Mouse (Mus musculus) myocyte (in vitro differentiated cells): Measurements from ENCODE around the gene Pard3b. TPM values are rescaled to one million over a fixed set of nuclear protein-coding genes. Genes with fewer than 3 reads are reported as not detected.

Experiments
- H3K27me3 ChIP-seq: one replicate; pipeline ENCODE4 v1.6.1; 2011; ENCODE audit not compliant: control insufficient read depth, insufficient read depth, insufficient read length
- H3K36me3 ChIP-seq: one replicate; pipeline ENCODE4 v1.6.1; 2011; ENCODE audit not compliant: control insufficient read depth, insufficient read depth
- H3K4me2 ChIP-seq: one replicate; pipeline ENCODE4 v1.6.1; 2011; ENCODE audit warnings: low read depth, control low read depth
- H3K4me3 ChIP-seq: one replicate; pipeline ENCODE4 v1.5.1; 2011; ENCODE audit warnings: mild to moderate bottlenecking, control low read depth, moderate library complexity
- H3K79me2 ChIP-seq: one replicate; pipeline ENCODE4 v1.6.1; 2011; ENCODE audit not compliant: control insufficient read depth, insufficient read depth
- H3ac ChIP-seq: one replicate; pipeline ENCODE4 v1.6.1; 2011; ENCODE audit not compliant: control insufficient read depth, insufficient read length
- CEBPB ChIP-seq: IDR thresholded peaks from 2 replicates; pipeline ENCODE4 v1.6.1; 2011; ENCODE audit warnings: mild to moderate bottlenecking, moderate library complexity; ENCODE audit not compliant: poor library complexity, insufficient read depth, severe bottlenecking
- E2F4 ChIP-seq: IDR thresholded peaks from one replicate; pipeline ENCODE4 v1.6.1; 2011; ENCODE audit warnings: mild to moderate bottlenecking, control low read depth, moderate library complexity; ENCODE audit not compliant: insufficient read depth
- MAX ChIP-seq: IDR thresholded peaks from one replicate; pipeline ENCODE4 v1.6.1; 2011; ENCODE audit warnings: low read depth, mild to moderate bottlenecking, control low read depth
- MYOD1 ChIP-seq, 3 experiments: IDR thresholded peaks; one replicate each; pipeline ENCODE4 v1.6.1; 2011; ENCODE audit warnings: control low read depth in 2 of 3, low read depth in 2 of 3, mild to moderate bottlenecking in 2 of 3, moderate library complexity in 1 of 3; ENCODE audit not compliant: insufficient read length in 2 of 3, control insufficient read depth in 1 of 3
- MYOG ChIP-seq, 3 experiments: IDR thresholded peaks; one replicate each; pipeline ENCODE4 v1.6.1; 2011; ENCODE audit warnings: control low read depth in 2 of 3, low read depth in 2 of 3, mild to moderate bottlenecking in 2 of 3; ENCODE audit not compliant: insufficient read length in 2 of 3, control insufficient read depth in 1 of 3, insufficient read depth in 1 of 3
- POLR2A ChIP-seq: IDR thresholded peaks from one replicate; pipeline ENCODE4 v1.6.1; 2011; ENCODE audit warnings: low read depth, mild to moderate bottlenecking, control low read depth, moderate library complexity; ENCODE audit not compliant: insufficient read length
- POLR2AphosphoS2 ChIP-seq: IDR thresholded peaks from one replicate; pipeline ENCODE4 v1.6.1; 2011; ENCODE audit warnings: low read depth, control low read depth; ENCODE audit not compliant: insufficient read length
- REST ChIP-seq: IDR thresholded peaks from one replicate; pipeline ENCODE4 v1.6.1; 2011; ENCODE audit warnings: mild to moderate bottlenecking, control low read depth, moderate library complexity; ENCODE audit not compliant: insufficient read depth, insufficient read length
- SRF ChIP-seq: IDR thresholded peaks from one replicate; pipeline ENCODE4 v1.6.1; 2011; ENCODE audit warnings: low read depth; ENCODE audit not compliant: control insufficient read depth, insufficient read length
- TCF12 ChIP-seq: IDR thresholded peaks from one replicate; pipeline ENCODE4 v1.6.1; 2011; ENCODE audit warnings: mild to moderate bottlenecking, control low read depth; ENCODE audit not compliant: poor library complexity, insufficient read depth, severe bottlenecking
- TCF3 ChIP-seq: IDR thresholded peaks from one replicate; pipeline ENCODE4 v1.6.1; 2011; ENCODE audit warnings: low read depth, control low read depth; ENCODE audit not compliant: insufficient read length
- USF1 ChIP-seq: IDR thresholded peaks from one replicate; pipeline ENCODE4 v1.6.1; 2011; ENCODE audit warnings: low read depth, mild to moderate bottlenecking, control low read depth, moderate library complexity
- polyA plus RNA-seq: library from polyadenylated mRNA; unstranded; fragments of >200 nt; fragmentation: generic; extraction: Trizol; gene quantifications from one replicate; pipeline ENCODE4 v1.2.1, GENCODE M21; 2012; ENCODE audit warnings: missing spikeins

The Pard3b gene
- polyA plus RNA-seq, 1 experiment, result 0.17 TPM

DNA sequence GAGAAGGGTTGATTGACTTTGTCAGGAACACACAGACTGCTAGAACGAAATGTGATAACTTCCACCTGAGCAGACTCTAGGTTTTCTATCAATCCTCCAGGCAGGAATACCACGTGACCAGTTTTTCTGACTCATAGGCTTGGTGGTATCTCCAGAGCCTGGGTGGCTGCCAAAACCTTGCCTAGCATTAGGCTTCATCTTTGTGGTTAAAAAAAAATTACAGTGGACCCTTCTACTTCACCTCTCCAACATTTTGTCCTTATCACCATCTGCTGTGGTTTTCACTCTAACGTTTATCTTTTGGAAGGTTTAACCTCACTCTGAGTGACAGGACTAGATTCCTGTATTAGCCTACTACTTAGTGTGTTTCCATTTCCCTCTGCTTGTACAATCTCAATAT, 403.1 kb downstream of the Pard3b start:
- Histone ChIP-seq H3K36me3 (no peaks in the 10 kb centered on the region), H3K27me3 (no peaks in the 10 kb centered on the region), H3K4me2 (no peak overlapping the region), H3ac (no peak overlapping the region), H3K79me2 (no peaks in the 10 kb centered on the region), H3K4me3 (no peak overlapping the region)
- TF ChIP-seq POLR2A (no peak), USF1 (peak; percentile 55), SRF (no peak)

DNA sequence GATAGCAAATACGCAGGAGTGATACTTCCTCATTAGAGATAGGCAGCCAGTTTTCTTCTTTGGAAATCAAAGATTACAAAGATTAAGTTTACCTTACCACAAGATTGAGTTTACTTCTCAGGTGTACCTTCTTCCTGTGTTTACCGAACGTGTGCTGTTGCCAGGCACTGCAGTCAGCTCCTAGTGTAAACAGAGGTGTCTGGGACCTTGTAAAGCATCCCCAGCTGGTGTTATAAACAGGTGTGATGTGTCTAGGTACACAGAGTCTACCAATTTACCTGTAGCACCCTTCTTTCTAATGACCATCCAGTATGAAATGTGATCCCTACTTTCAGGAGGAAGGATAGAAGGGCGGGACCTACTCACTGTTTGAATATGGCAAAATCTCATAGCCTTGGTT, 410.0 kb downstream of the Pard3b start:
- H3K79me2 ChIP-seq, result no peaks in the 10 kb centered on the region
- TF ChIP-seq MYOD1 (IDR thresholded peaks at IDR 0.05; ENCODE audit: control insufficient read depth in 1 of 3, insufficient read length in 2 of 3, low read depth in 2 of 3) (no peak), SRF (no peak), MAX (no peak), REST (no peak), POLR2A (no peak), CEBPB (no peak), POLR2AphosphoS2 (no peak), TCF12 (no peak), E2F4 (no peak)
- no peaks in the 10 kb centered on the region for H3K27me3 ChIP-seq

DNA sequence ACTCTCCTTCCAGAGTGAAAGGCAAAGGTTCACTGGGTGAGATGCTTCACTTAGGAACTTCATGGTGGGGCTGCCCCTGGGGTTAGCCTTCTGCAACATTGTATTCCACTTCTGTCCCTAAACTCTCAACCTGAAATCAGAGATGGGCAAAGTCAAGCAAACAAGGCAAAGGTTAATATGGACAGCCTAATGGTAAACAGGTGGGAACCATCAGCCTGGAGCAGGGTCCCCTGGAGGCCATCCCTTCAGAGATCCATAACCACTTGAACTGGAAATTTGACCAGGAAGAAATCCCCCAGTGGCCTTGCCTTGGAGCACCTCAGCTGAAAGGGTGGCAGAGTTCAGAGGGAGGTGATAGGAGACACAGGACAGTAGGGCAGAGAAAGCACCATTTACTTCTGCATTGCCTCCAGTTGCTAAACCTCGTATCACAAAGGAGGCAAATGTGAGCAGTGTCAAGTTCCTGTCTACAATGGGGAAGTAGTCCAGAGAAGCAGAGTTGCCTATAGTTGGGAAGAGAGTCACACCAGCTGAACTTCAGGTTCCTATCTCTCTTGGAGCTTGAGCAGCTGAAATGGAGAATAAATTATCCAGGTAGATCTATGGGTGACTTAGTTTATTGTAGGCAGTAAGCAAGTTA, 412.7 kb downstream of the Pard3b start:
- Histone ChIP-seq H3K36me3 (no peaks in the 10 kb centered on the region), H3K79me2 (no peaks in the 10 kb centered on the region), H3K4me3 (no peak overlapping the region), H3K27me3 (no peaks in the 10 kb centered on the region), H3ac (no peak overlapping the region), H3K4me2 (no peak overlapping the region)
- no peak for TF ChIP-seq MYOG (IDR thresholded peaks at IDR 0.05; ENCODE audit: control insufficient read depth in 1 of 3, insufficient read depth in 1 of 3, insufficient read length in 2 of 3, low read depth in 2 of 3)
- TF ChIP-seq USF1, result no peak
- TF ChIP-seq REST, result no peak
- no peak for TF ChIP-seq MYOD1 (IDR thresholded peaks at IDR 0.05; ENCODE audit: control insufficient read depth in 1 of 3, insufficient read length in 2 of 3, low read depth in 2 of 3)
- no peak for TF ChIP-seq TCF3
- no peak for TF ChIP-seq MAX
- no peak for TF ChIP-seq POLR2A
- TF ChIP-seq SRF, result no peak
- TF ChIP-seq POLR2AphosphoS2, result no peak
- TF ChIP-seq E2F4, result no peak
- no peak for TF ChIP-seq TCF12
- no peak for TF ChIP-seq CEBPB

More for the DNA sequence above, 410.0 kb downstream of the Pard3b start:
- H3K4me3 ChIP-seq, result no peak overlapping the region
- no peak overlapping the region for H3ac ChIP-seq
- no peak overlapping the region for H3K4me2 ChIP-seq
- no peaks in the 10 kb centered on the region for H3K36me3 ChIP-seq

DNA sequence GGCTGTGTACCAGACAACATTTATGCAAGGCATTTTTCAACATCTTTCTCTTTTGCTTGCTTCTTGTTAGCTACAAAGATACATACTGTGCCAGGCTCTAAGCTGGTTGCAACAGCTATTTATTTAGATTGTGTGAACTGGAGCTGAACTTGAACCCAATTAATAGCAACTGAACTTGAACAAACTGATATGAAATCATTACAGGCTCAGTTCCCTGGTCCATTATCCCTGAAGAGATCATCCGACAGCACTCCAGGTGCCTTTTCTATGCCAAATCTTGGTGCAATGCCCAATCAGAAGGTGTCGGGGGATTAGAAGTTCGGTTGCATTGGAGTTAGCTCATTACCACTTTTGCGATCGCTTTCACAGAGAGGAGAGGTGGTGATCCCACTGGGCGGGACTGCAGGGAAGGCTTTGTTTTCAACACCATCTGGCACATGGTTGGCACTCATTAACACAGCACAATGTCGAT, 414.6 kb downstream of the Pard3b start:
- no peaks in the 10 kb centered on the region for H3K27me3 ChIP-seq
- H3K4me2 ChIP-seq, result no peak overlapping the region
- no peaks in the 10 kb centered on the region for H3K36me3 ChIP-seq

More for the DNA sequence above, 414.6 kb downstream of the Pard3b start:
- Histone ChIP-seq H3ac (no peak overlapping the region), H3K4me3 (no peak overlapping the region), H3K79me2 (no peaks in the 10 kb centered on the region)
- TF ChIP-seq SRF (no peak), TCF3 (no peak), TCF12 (no peak), MAX (no peak), USF1 (no peak), MYOG (IDR thresholded peaks at IDR 0.05; ENCODE audit: control insufficient read depth in 1 of 3, insufficient read depth in 1 of 3, insufficient read length in 2 of 3, low read depth in 2 of 3) (no peak), E2F4 (no peak), REST (no peak), MYOD1 (IDR thresholded peaks at IDR 0.05; ENCODE audit: control insufficient read depth in 1 of 3, insufficient read length in 2 of 3, low read depth in 2 of 3) (no peak), POLR2A (no peak), POLR2AphosphoS2 (no peak), CEBPB (no peak)
